Mouse (Mus musculus): ENCODE results near the gene Arhgap24.

Arhgap24 gene

DNA sequence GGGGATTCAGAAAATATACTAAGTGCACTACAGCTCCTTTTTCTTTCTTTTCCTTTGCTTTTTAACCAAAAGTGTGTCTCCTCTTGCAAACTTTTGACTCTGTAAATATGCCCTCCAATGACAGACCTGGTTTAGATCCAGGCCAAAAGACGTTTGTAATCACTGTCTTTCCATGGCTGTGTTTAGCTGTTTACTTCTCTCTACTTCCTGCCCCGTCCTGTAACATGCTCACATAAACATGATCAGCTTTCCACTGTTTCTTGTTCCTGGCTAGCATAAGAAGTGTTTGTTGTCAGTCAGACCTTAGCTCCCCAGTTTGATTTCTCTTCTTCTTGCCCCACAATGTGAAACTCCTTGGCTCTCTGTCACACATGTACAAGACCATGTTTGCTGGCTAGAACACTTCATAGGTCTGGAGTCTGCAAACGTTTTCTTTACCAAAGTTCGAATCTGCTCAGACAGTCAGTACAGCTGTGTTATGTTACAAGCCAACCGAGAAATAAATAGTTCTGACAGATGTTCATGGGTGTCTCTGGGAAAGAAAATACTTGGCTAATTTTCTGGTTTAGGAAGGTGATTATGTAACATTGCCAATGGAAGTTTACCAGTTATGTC is 189.6 kb downstream of the Arhgap24 start:
- no peak for DNase-seq (ENCODE audit: low read depth, low spot score)

DNA sequence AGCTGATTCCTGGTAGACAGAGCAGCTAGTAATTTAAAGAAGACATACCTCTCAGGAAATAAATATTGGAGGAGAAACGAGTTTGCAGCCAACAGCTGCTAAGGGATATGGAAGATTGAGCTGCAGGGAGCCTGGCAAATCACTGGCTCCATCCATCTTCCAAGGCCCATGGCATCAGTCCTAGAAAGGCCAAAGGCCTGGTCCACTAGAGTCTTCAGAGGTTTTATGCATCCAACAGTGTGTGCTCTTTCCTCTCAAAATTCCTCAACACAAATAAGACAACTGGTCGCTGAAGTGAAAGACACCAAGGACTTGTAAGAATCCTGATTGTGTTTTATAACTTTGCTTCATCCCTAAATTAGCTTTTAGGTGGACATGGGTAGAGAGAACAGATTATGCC is 194.1 kb downstream of the Arhgap24 start:
- no peak for DNase-seq (ENCODE audit: low read depth, low spot score)

DNA sequence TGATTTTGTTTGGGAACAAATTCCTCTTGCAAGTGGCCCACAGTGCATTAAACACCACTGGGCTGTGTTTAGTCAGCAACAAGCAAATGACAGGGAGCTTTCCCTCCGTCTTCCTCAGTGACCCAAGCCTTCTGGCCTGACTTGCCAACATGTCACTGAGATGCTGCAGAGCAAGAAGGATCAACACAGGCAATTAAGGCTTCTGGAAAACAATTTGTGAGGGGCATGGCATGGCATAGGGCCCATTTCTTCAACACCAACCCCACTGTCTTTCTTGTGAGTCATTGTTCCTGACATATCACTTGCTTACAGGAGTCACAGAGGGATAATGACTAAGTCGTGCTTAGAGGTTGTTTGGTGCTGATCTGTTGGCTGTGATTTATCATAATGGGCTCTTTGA is 196.0 kb downstream of the Arhgap24 start:
- DNase-seq (ENCODE audit: low read depth, low spot score), result no peak

DNA sequence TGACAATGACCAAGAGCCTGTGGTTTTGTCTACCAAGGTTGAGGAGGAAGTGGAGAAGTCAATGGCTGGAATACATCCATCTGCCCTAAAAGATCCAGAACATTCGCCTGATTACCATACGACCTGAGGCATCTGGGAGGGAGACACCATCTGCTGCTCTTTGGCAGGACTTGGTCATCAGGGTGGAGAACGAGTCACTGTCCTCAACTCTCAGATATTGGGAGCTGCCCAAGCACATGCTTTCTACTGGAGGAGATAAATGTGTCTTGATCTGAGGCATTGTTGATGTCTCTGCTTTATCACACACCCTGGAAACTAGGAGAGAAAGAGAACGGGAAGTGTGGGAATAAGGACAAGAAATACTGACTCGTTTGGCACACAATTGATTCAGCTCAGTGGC is 206.5 kb downstream of the Arhgap24 start:
- no peak for DNase-seq (ENCODE audit: low read depth, low spot score)

DNA sequence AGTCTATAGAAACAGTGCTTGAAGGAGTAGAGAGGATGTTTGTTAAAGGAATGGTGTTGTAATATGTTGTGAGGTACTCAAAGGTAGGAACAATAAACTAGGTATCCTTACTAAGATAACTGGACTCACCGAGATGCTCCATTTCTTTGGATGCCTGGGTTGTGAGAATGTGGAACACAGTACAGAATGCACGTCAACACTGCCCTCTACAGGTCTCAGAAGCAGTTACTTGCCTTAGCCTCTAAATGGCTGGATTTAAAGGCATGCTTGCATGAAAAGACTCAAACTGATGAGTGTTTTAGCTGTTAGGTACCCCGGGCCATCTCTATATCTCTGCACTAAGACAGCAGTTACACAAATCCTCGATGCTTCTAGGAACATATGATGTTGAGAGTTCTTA is 211.3 kb downstream of the Arhgap24 start:
- peak; percentile 76 for DNase-seq (ENCODE audit: low read depth, low spot score)

DNA sequence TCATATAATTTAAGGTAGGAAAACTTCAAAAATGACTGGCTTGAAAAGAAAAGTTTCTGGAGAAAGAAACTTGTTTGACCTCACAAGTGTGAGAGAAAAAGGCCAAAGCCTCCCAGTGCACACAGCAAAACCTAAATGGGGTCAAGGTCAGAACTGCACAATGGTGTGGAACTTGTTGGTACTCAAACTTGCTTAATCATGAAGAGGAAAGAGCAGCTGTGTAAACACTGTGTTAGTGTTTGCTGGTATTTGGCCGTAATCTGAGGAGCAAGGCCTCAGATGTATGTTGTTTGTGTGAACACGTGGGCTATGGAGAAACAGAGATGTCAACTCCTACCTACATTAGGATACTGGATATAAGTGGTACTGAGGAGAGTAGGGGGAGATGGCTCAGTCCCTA is 212.0 kb downstream of the Arhgap24 start:
- no peak for DNase-seq (ENCODE audit: low read depth, low spot score)

DNA sequence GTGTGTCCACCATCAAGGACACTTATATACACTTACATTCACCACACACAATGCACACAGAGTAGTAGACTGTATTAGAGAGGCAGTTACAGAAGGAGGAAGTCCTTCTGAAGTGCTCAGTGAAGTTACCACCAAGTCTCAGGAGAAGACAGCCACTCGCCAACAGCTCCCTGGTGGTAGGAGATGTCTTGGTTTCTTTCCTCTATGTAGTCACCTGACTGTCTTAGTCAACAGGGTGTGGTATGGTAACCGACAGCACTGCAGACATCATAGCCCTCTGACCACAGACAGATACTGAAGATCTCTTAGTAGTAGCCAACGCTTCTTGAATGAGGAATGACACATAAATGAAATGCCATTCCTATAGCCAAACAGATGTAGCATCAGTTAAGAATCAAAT is 212.7 kb downstream of the Arhgap24 start:
- DNase-seq (ENCODE audit: low read depth, low spot score), result no peak

DNA sequence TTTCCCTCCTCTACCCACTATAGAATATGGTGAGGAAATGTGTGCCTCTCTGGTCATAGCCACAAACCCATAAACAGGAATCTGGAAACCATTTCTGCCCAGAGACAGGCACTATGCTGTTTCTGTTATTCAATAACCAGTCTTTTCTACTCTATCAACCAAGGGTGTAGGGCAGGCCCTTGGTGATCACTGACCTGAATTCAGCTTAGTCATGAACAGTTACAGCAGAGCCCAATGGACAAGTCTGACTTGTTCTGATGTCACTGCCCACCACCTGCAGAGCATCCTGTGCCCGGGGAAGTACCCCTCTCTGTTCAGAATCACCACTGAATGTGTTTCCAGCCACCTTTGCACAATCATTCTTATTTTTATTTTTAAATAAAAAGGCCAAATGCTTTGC is 216.6 kb downstream of the Arhgap24 start:
- DNase-seq (ENCODE audit: low read depth, low spot score), result no peak

DNA sequence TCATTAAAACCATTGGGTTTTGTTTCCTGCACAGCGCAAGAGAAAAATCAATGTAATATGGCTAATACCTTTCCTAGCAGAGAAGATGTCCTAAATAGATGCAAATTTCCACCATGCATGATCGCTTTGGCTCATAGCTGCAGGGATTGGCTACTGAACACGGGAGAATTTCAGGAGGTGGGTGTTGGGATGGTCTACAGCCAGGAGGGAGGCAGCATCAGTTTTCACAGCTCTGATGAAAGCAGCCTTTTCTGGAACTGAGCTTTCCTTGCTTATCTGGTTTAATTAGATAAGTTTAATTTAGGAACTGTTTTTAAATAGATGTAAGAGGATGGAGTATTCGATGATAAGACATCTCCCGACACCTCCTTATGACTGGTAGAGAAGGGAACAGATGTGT is 217.2 kb downstream of the Arhgap24 start:
- DNase-seq (ENCODE audit: low read depth, low spot score), result no peak

DNA sequence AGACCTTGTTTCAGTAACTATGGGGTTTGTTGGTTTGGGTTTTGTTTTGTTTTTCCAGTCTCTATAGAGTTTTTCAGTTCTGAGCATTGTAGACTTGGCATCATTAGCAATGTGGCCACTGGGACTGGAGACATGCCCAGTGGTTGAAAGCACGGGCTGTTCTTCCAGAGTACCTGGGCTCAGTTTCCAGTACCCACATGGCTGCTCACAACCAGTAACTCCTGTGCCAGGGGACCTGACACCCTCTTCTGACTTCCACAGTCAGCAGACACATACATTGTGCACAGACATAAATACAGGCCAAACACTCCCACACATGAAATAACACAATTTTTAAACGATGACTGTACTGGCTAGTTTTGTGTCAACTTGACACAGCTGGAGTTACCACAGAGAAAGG is 217.7 kb downstream of the Arhgap24 start:
- DNase-seq (ENCODE audit: low read depth, low spot score), result no peak

DNA sequence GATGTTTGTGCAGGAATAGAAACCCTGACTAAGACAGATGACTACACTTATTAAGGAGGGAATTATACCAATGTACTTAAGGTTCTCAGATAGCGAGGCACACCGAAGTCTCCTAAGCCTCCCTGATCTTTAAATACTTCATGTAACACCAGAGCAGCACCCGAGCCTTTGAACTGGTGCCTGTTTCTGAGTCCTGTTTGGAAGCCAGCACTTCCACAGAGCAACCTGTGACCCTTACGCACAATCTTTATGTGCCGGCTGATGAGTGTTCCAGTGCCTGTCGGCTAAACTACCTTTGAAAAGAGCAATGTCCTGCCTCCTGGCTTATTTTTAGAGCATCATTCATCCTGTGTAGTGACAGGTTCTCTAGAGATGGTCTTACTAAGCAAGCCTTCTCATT is 221.4 kb downstream of the Arhgap24 start:
- no peak for DNase-seq (ENCODE audit: low read depth, low spot score)

DNA sequence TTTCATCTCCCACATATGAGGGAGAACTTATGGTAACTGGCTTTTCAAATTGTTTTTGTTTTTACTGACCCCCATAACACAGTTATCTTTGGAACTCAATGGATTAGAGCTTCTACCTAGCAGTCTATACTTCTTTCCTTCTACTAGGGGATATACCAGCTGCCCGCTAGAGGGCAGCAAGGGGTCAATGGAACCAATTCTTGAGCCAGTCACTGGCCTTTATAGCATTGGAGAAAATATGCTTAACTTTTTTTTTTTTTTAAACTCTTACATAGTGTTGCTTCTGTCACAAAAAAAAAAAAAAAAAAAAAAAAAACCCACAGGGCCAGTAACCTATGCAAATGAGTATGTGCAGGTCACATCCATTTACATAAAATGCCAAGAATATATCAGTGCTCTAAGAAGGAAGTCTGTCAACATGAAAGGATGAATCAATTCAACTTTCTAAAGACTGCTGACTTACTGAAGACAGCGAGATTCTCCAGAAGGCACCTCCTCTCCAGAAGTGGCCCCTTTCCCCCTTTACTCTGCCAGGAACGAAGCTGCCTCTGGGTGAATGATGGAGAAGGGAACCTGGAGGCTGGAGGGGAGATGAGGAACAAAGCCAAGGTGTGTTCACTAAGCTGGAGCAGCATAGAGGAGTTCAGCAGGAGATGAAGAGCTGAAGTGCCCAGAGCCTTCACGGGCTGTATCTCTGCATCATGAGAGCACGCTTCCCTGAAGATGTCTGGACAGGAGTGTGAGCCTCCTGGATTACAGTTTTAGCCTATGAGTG is 222.3 kb downstream of the Arhgap24 start:
- peak; percentile 80 for DNase-seq (ENCODE audit: low read depth, low spot score)

DNA sequence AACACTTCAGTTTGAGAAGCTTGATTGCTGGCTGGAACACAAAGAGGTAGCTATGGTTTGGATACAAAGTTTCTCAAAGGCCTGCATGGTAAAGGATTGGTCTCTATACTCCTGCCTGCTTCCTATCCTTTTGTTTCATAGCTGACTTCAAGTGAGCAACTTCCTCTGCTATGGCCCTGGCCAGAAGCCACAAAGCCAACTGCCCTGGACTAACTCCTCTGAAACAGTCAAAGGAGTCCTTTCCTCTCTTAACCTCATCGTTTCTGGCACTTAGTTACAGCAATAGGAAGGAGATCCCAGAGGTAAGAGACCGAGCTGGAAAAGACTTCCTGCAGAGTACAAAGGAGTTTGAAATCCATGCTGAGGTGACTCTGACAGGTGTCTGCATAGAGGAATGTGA is 224.0 kb downstream of the Arhgap24 start:
- no peak for DNase-seq (ENCODE audit: low read depth, low spot score)

DNA sequence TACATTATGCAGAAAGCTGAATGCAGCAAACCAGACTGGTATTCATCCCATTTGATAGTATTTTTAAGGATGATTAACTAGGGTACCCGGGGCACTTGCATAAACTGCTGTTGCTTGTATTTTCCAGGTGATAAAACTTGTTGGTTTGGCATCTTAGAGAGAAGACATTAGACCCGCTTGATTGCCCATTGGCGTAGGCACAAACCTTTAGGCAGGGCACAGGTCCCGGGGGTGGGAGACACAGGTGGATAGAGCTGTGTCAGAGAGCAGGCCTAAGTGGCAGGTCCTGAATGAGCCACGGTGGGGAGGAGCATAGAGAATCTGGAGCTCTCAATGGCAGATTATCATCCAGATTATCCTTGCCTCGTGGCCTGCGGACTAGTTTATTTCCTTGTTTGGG is 229.1 kb downstream of the Arhgap24 start:
- no peak for DNase-seq (ENCODE audit: low read depth, low spot score)

DNA sequence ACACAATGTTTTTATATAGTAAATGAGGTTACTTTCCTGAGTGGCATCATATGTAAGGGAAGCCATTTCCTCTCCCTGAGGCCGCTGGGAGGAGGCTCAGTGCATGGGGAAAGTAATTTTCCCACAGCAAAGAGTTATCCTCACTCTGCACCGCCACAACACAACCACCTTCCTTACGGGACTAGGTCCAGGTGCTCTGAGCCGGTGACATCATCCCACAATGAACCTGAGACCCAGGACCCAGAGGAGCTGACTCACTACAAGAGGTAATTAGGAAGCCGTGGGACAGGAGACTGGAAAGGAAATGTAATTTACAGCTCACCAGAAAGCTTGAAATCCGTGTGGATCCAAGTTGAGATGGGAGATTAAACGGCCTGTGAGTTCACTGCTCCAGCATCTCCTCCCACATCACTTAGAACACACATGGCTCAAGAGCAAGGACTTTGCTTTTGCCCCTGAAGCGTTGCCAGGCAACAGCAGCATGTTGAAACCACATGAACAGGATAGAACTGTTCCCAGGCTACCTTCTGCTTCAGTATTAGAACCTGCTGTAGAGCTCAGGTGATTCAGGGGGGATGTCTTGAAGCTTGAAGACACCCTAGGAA is 238.3 kb downstream of the Arhgap24 start:
- peak; percentile 55 for DNase-seq (ENCODE audit: low read depth, low spot score)

DNA sequence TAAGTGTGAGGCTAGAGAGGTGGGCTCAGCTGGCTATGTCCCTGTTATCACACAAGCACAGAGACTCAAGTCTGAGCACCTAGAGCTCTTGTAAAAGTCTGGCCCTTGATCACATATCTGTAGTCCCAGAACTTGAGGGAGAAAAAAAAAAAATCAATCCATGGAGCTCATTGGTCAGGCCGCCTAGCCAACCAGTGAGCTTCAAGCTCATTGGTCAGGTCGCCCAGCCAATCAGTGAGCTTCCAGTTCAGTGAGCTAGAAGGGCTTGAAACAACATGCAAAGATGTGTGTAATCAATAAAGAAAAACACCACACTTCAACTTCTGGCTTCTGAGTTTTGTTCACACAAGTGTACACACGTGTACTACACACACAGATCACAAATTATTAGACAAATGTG is 242.4 kb downstream of the Arhgap24 start:
- no peak for DNase-seq (ENCODE audit: low read depth, low spot score)

DNA sequence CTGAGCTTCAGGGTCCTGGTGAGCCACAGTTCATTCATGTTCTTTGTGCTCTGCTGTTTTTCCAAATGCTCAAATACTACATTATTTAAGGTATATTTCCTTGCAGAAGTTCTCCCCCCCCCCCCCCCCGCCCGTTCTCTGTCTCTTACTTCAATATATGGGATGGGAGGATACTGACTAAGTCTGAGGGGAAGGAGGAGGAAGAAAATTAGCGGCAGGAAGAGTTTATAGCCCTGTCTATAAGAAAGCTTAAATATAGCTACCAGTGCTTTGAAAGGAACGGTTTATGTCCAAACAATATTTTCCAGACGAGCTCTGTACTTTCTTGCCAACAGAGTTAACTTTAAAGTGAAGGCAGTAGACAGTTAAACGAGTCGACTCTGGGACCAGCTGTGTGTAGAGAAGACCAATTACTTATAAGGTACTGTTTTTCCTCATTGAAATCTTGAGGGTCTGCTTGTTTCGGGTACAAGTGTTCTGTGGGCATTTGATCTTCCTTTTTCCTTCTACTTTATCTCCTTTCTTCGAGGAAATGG is 243.7 kb downstream of the Arhgap24 start:
- DNase-seq (ENCODE audit: low read depth, low spot score), result no peak

DNA sequence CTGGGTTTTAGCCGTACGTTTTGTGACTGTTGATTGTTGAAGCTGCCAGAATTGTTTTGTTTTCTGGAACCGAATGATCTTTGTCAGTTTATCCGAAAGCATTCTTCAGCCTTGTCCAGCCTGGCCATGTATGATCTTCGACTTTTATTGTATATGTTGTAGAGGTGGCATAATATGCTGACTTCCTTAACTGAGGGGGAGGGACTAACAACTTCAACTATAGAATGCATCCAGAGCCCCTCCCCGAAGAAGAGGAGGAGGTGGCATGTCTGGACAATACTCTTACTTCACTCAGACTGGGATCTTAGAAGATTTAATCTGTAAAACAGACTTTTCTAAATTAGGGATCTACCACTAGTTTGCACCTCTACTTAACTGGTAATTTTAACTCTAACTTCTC is 244.2 kb downstream of the Arhgap24 start:
- DNase-seq (ENCODE audit: low read depth, low spot score), result no peak

DNA sequence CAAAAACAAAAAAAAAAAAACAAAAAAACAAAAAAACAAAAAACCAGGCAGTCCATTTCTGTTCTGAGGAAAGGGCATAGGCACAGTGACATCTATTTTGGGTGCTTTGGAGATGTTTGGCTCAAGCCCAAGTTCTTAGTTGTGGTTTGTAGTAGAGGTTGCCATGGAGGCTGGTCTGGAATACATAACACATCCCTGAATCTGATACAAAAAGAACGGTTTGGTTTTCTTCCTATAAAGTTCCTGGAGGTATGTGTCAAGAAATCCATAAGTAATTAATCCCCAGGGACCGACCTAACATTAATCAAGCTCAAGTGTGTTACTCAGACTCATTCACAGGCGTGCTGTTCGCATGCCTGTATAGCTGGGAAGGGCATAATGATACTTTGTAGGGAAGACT is 245.8 kb downstream of the Arhgap24 start:
- peak; percentile 62 for DNase-seq (ENCODE audit: low read depth, low spot score)

DNA sequence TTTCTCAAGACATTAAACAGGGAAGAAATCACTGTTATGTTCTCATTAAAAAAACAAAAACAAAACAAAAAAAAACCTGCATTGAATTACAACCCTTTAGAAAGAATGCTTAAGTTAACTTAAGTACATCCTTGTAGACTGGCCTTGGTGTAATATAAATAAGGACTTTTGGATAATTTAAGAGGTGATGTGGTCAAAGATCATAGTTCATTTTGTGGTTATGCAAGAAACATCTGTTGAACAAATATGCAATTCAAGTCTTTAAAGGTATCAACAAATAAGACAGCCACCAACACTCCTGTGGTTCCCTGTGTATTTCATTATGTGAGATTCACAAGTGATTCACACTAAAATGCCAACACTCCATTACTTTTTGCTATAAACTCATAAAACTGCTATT is 247.3 kb downstream of the Arhgap24 start:
- peak; percentile 56 for DNase-seq (ENCODE audit: low read depth, low spot score)

DNA sequence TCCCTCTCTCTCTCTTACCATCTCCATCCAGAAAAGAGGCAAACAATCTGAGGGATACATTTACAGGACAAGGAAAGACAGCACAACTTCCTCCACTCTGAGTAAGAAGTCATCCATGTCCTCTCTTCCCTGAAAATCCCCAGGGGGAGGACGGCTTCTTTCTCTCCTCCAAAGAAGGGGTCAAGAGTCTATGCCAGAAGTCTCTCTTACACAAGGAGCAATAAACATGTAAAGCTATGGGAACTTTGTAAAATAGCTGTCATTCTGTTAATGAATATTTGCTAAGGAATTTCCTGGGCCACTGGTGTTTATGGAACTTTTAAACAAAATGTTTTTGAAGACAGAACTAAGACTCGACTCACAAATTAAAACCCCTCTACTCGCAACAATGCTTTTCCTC is 248.3 kb downstream of the Arhgap24 start:
- DNase-seq (ENCODE audit: low read depth, low spot score), result no peak

DNA sequence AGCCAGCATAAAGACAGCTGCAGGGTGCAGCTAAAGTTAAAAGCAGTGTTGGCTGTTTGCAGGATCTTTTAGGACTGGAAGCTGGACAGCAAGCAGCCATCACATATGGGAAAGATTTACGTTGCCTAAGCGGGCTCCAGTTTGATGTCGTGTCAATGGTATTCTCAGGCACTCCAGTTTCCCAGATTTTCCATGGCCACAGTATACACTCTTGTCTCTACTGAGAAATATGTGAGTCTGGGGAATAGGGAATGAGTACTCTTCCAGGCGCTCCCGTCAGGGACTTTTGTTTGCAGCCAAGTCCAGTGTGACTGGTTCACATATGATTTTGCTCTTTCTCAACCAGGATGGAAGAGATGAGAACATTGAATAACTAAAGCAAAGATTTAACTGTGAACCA is 254.9 kb downstream of the Arhgap24 start:
- peak; percentile 39 for DNase-seq (ENCODE audit: low read depth, low spot score)

Data from forelimb bud, embryonic 11.5 days (tissue).